Mouse (Mus musculus): Measurements from ENCODE around the gene Rap2c.

- TF ChIP-seq POLR2A (IDR thresholded peaks at IDR 0.05; ENCODE audit: borderline replicate concordance, extremely low read depth, insufficient read depth, insufficient read length, poor library complexity, severe bottlenecking) (no peak), CTCF (IDR thresholded peaks at IDR 0.05; ENCODE audit: borderline replicate concordance, extremely low read depth, insufficient read depth, insufficient read length) (no peak)
These were observed 17.0 kb downstream of the Rap2c start for GRCm38 (mm10) chrX:51000791-51001190.
